Mouse (Mus musculus) midbrain, embryonic 10.5 days (tissue): ENCODE data around the gene Eif4g2. TPM values are rescaled to one million over a fixed set of nuclear protein-coding genes. Genes with fewer than 3 reads are reported as not detected.

ENCODE experiments used
- DNase-seq: peaks from one replicate; pipeline ENCODE4 v3.0.0-alpha.2; 2017; ENCODE audit warnings: low spot score
- H3K27ac ChIP-seq: fragments of 300-500 bp; sonication (generic); replicated peaks from 2 replicates; pipeline ENCODE4 v1.5.1; 2016; ENCODE audit warnings: mild to moderate bottlenecking
- H3K27me3 ChIP-seq: fragments of 300-500 bp; sonication (generic); 2 replicates; pipeline ENCODE4 v1.6.1; 2016; ENCODE audit warnings: low read depth, mild to moderate bottlenecking; ENCODE audit not compliant: poor library complexity, severe bottlenecking
- H3K36me3 ChIP-seq: fragments of 300-500 bp; sonication (generic); 2 replicates; pipeline ENCODE4 v1.6.1; 2016; ENCODE audit warnings: mild to moderate bottlenecking, moderate library complexity
- H3K4me1 ChIP-seq: fragments of 300-500 bp; sonication (generic); 2 replicates; pipeline ENCODE4 v1.6.1; 2016
- H3K4me3 ChIP-seq: fragments of 300-500 bp; sonication (generic); 2 replicates; pipeline ENCODE4 v1.5.1; 2016; ENCODE audit warnings: mild to moderate bottlenecking, moderate library complexity
- H3K9me3 ChIP-seq: fragments of 300-500 bp; sonication (generic); replicated peaks from 2 replicates; pipeline ENCODE4 v1.6.1; 2016; ENCODE audit warnings: mild to moderate bottlenecking
- WGBS: fragments of 180-500 bp; shearing (Covaris S2); methylation state at CpG from one replicate; pipeline ENCODE4 v1.1.7; 2016; 5-methylcytosine and 5-hydroxymethylcytosine counted together
- polyA plus RNA-seq: library from polyadenylated mRNA; unstranded; fragments of >200 nt; fragmentation: Nextera tagmentation; extraction: Ambion mirVana; gene quantifications from 2 replicates; pipeline ENCODE4 v1.2.1, GENCODE M21; 2016

The Eif4g2 gene
- polyA plus RNA-seq, 1 experiment from 2014 or later, result 1,390 TPM

GRCm38 (mm10) chr7:111084443-111084842 is 1.6 kb upstream of the Eif4g2 start:
- Histone ChIP-seq H3K4me1 (peaks cover 29% of the 10 kb centered on the region), H3K36me3 (peaks cover 23% of the 10 kb centered on the region), H3K27me3 (no peaks in the 10 kb centered on the region), H3K27ac (peak overlapping the region; percentile 100; the same call in 1 of the 2 replicates), H3K4me3 (no peak overlapping the region; the same call in 1 of the 2 replicates), H3K9me3 (no peaks in the 10 kb centered on the region; the same call in 1 of the 2 replicates)
- 94% methylated on average over 2 of the region's 2 CpGs for WGBS
- no peak for DNase-seq

- Histone ChIP-seq H3K4me3 (peak overlapping the region; percentile 99), H3K36me3 (peaks cover 30% of the 10 kb centered on the region), H3K4me1 (peaks cover 30% of the 10 kb centered on the region), H3K27ac (peak overlapping the region; percentile 100), H3K27me3 (no peaks in the 10 kb centered on the region), H3K9me3 (no peaks in the 10 kb centered on the region; the same call in 1 of the 2 replicates)
- DNase-seq, result no peak
- 22% methylated on average over 4 of the region's 4 CpGs for WGBS
These were observed 897 bp upstream of the Eif4g2 start for GRCm38 (mm10) chr7:111083733-111084120.

- WGBS, result under 1% methylated on average over 82 of the region's 83 CpGs
- DNase-seq, result peak; percentile 73
- H3K27ac ChIP-seq, result peak overlapping the region; percentile 100
These were observed 598 bp downstream of the Eif4g2 start for GRCm38 (mm10) chr7:111082043-111082821.

GRCm38 (mm10) chr7:111080876-111081275 is 2.0 kb downstream of the Eif4g2 start:
- Histone ChIP-seq H3K36me3 (peaks cover 58% of the 10 kb centered on the region), H3K4me1 (peaks cover 30% of the 10 kb centered on the region), H3K9me3 (no peaks in the 10 kb centered on the region), H3K27ac (peak overlapping the region; percentile 100), H3K27me3 (no peaks in the 10 kb centered on the region), H3K4me3 (peak overlapping the region; percentile 99)
- no peak for DNase-seq
- WGBS, result 93% methylated on average over 3 of the region's 3 CpGs

More at GRCm38 (mm10) chr7:111082043-111082821, 598 bp downstream of the Eif4g2 start:
- Histone ChIP-seq H3K4me3 (peak overlapping the region; percentile 99), H3K4me1 (peaks cover 30% of the 10 kb centered on the region), H3K9me3 (no peaks in the 10 kb centered on the region), H3K36me3 (peaks cover 45% of the 10 kb centered on the region), H3K27me3 (no peaks in the 10 kb centered on the region)

GRCm38 (mm10) chr7:111080026-111080425 is 2.8 kb downstream of the Eif4g2 start:
- WGBS, result 95% methylated on average over 8 of the region's 8 CpGs
- H3K4me1 ChIP-seq, result peaks cover 30% of the 10 kb centered on the region
- H3K27me3 ChIP-seq, result no peaks in the 10 kb centered on the region
- no peak overlapping the region for H3K27ac ChIP-seq
- H3K4me3 ChIP-seq, result peak overlapping the region; percentile 99; the same call in 1 of the 2 replicates
- H3K9me3 ChIP-seq, result no peaks in the 10 kb centered on the region
- H3K36me3 ChIP-seq, result peaks cover 67% of the 10 kb centered on the region
- DNase-seq, result no peak

GRCm38 (mm10) chr7:111078271-111078670 is 4.6 kb downstream of the Eif4g2 start:
- H3K27ac ChIP-seq, result no peak overlapping the region
- WGBS, result 93% methylated on average over 4 of the region's 4 CpGs
- no peaks in the 10 kb centered on the region for H3K9me3 ChIP-seq
- H3K27me3 ChIP-seq, result no peaks in the 10 kb centered on the region
- DNase-seq, result no peak
- H3K4me3 ChIP-seq, result no peak overlapping the region
- H3K4me1 ChIP-seq, result peaks cover 20% of the 10 kb centered on the region
- peaks cover 84% of the 10 kb centered on the region for H3K36me3 ChIP-seq

GRCm38 (mm10) chr7:111075288-111075687 is 7.5 kb downstream of the Eif4g2 start:
- Histone ChIP-seq H3K36me3 (peaks cover 100% of the 10 kb centered on the region), H3K4me1 (peaks cover 9% of the 10 kb centered on the region), H3K27me3 (no peaks in the 10 kb centered on the region), H3K27ac (no peak overlapping the region), H3K9me3 (no peaks in the 10 kb centered on the region), H3K4me3 (no peak overlapping the region)
- DNase-seq, result no peak
- 97% methylated on average over 4 of the region's 4 CpGs for WGBS

GRCm38 (mm10) chr7:111072410-111072809 is 10.4 kb downstream of the Eif4g2 start:
- DNase-seq, result no peak
- Histone ChIP-seq H3K27me3 (no peaks in the 10 kb centered on the region), H3K4me1 (no peaks in the 10 kb centered on the region), H3K4me3 (no peak overlapping the region), H3K36me3 (peaks cover 100% of the 10 kb centered on the region), H3K9me3 (peaks cover 15% of the 10 kb centered on the region), H3K27ac (no peak overlapping the region)
- WGBS, result 96% methylated on average over 4 of the region's 4 CpGs

GRCm38 (mm10) chr7:111070167-111070496 is 12.7 kb downstream of the Eif4g2 start:
- no peak overlapping the region for H3K4me3 ChIP-seq
- DNase-seq, result no peak
- H3K36me3 ChIP-seq, result peaks cover 79% of the 10 kb centered on the region
- no peak overlapping the region for H3K27ac ChIP-seq
- no peaks in the 10 kb centered on the region for H3K4me1 ChIP-seq
- no peaks in the 10 kb centered on the region for H3K27me3 ChIP-seq
- H3K9me3 ChIP-seq, result peaks cover 15% of the 10 kb centered on the region
- WGBS, result 96% methylated on average over 2 of the region's 2 CpGs

- DNase-seq, result peak; percentile 29
These were observed 13.2 kb downstream of the Eif4g2 start for GRCm38 (mm10) chr7:111069439-111070166.

GRCm38 (mm10) chr7:111068181-111068580 is 14.6 kb downstream of the Eif4g2 start:
- H3K4me3 ChIP-seq, result no peak overlapping the region
- H3K27me3 ChIP-seq, result no peaks in the 10 kb centered on the region
- no peak for DNase-seq
- peaks cover 66% of the 10 kb centered on the region for H3K36me3 ChIP-seq
- 96% methylated on average over 3 of the region's 3 CpGs for WGBS
- H3K4me1 ChIP-seq, result no peaks in the 10 kb centered on the region
- H3K9me3 ChIP-seq, result peaks cover 15% of the 10 kb centered on the region
- H3K27ac ChIP-seq, result no peak overlapping the region

More at GRCm38 (mm10) chr7:111069439-111070166, 13.2 kb downstream of the Eif4g2 start:
- Histone ChIP-seq H3K27me3 (no peaks in the 10 kb centered on the region), H3K9me3 (peaks cover 15% of the 10 kb centered on the region), H3K4me3 (no peak overlapping the region), H3K36me3 (peaks cover 73% of the 10 kb centered on the region), H3K27ac (no peak overlapping the region), H3K4me1 (no peaks in the 10 kb centered on the region)
- 95% methylated on average over 7 of the region's 7 CpGs for WGBS

GRCm38 (mm10) chr7:111062971-111063370 is 19.9 kb downstream of the Eif4g2 start:
- WGBS, result 100% methylated on average over 1 of the region's 1 CpGs
- Histone ChIP-seq H3K4me1 (no peaks in the 10 kb centered on the region; the same call in 1 of the 2 replicates), H3K36me3 (peaks cover 23% of the 10 kb centered on the region), H3K9me3 (peaks cover 6% of the 10 kb centered on the region), H3K27ac (no peak overlapping the region), H3K27me3 (no peaks in the 10 kb centered on the region), H3K4me3 (no peak overlapping the region)
- no peak for DNase-seq

GRCm38 (mm10) chr7:111059527-111059926 is 23.3 kb downstream of the Eif4g2 start:
- Histone ChIP-seq H3K9me3 (no peaks in the 10 kb centered on the region), H3K4me3 (no peak overlapping the region), H3K4me1 (no peaks in the 10 kb centered on the region; the same call in 1 of the 2 replicates), H3K36me3 (peaks cover 46% of the 10 kb centered on the region), H3K27me3 (no peaks in the 10 kb centered on the region), H3K27ac (peak overlapping the region; percentile 42)
- WGBS, result 70% methylated on average over 5 of the region's 5 CpGs
- no peak for DNase-seq
